Mouse (Mus musculus) liver, postnatal 0 days (tissue): ENCODE results near the gene Fndc7.

Experiments used
- CTCF ChIP-seq: sonication (generic); IDR thresholded peaks from 2 replicates; pipeline ENCODE4 v1.5.1; 2016; ENCODE audit warnings: antibody characterized with exemption, low read depth
- EP300 ChIP-seq: IDR thresholded peaks from 2 replicates; pipeline ENCODE4 v1.6.1; 2016; ENCODE audit warnings: antibody characterized with exemption, low read depth, mild to moderate bottlenecking

GRCm38 (mm10) chr3:108838980-108839379 lies 50.8 kb downstream of the Fndc7 start:
- no peak for TF ChIP-seq CTCF
- TF ChIP-seq EP300: peak; percentile 7; the same call in 1 of the 2 replicates
